Mouse (Mus musculus): ENCODE data around the gene Kif3b.

GRCm38 (mm10) chr2:153278357-153278756, 12.9 kb upstream of the Kif3b start:
- no peak for TF ChIP-seq GATA1 (IDR thresholded peaks at IDR 0.05; ENCODE audit: borderline replicate concordance, low read length)
- TF ChIP-seq FLI1 (IDR thresholded peaks at IDR 0.05; ENCODE audit: low read length): no peak
